Mouse (Mus musculus): ENCODE measurements around the gene Mgarp.
"Not testable (repeated sequence)": the region's sequence is repeated elsewhere in the genome, so short reads cannot be mapped to it uniquely, and the experiment has no call there.

The Mgarp gene

GRCm38 (mm10) chr3:51364703-51365516 is 31.6 kb downstream of the Mgarp start:
- peak; percentile 78 for DNase-seq

- DNase-seq: no peak
These were observed 35.5 kb downstream of the Mgarp start for GRCm38 (mm10) chr3:51361066-51361465.

- DNase-seq: peak; percentile 40
These were observed 36.8 kb downstream of the Mgarp start for GRCm38 (mm10) chr3:51359558-51360307.

GRCm38 (mm10) chr3:51358660-51359557 is 37.6 kb downstream of the Mgarp start:
- peak; percentile 86 for DNase-seq

GRCm38 (mm10) chr3:51358181-51358580 is 38.4 kb downstream of the Mgarp start:
- DNase-seq: peak; percentile 84

- DNase-seq: peak; percentile 34
These were observed 38.9 kb downstream of the Mgarp start for GRCm38 (mm10) chr3:51357624-51358023.

GRCm38 (mm10) chr3:51357078-51357477 is 39.5 kb downstream of the Mgarp start:
- DNase-seq: no peak

GRCm38 (mm10) chr3:51354956-51355355 is 41.6 kb downstream of the Mgarp start:
- DNase-seq: not testable (repeated sequence)

GRCm38 (mm10) chr3:51354034-51354427 is 42.5 kb downstream of the Mgarp start:
- no peak for DNase-seq

GRCm38 (mm10) chr3:51353325-51354033 is 43.1 kb downstream of the Mgarp start:
- DNase-seq: peak; percentile 80

GRCm38 (mm10) chr3:51350806-51351205 is 45.7 kb downstream of the Mgarp start:
- no peak for DNase-seq

- DNase-seq: no peak
These were observed 47.8 kb downstream of the Mgarp start for GRCm38 (mm10) chr3:51348646-51349238.

GRCm38 (mm10) chr3:51345017-51345416 is 51.5 kb downstream of the Mgarp start:
- DNase-seq: peak; percentile 30

GRCm38 (mm10) chr3:51344182-51344581 is 52.4 kb downstream of the Mgarp start:
- DNase-seq: not testable (repeated sequence)

GRCm38 (mm10) chr3:51343260-51343659 is 53.3 kb downstream of the Mgarp start:
- no peak for DNase-seq

- no peak for DNase-seq
These were observed 54.4 kb downstream of the Mgarp start for GRCm38 (mm10) chr3:51342152-51342551.

GRCm38 (mm10) chr3:51341268-51342081 is 55.1 kb downstream of the Mgarp start:
- peak; percentile 82 for DNase-seq

- DNase-seq: peak; percentile 84
These were observed 55.8 kb downstream of the Mgarp start, which contains the start of gene Elf2 for GRCm38 (mm10) chr3:51340552-51341267. Gene Elf2, minus strand, starts transcription at chr3:51340663.

GRCm38 (mm10) chr3:51339734-51340551 is 56.6 kb downstream of the Mgarp start:
- DNase-seq: peak; percentile 79
